Mouse (Mus musculus) ZHBTc4 (cell line): ENCODE measurements at regions not wholly inside any gene's neighbourhood (a gene's known extent, or its start where the extent isn't known, plus 50 kb on each side); places are given as distances from the start of the nearest gene placed in this dataset.
A peak's percentile ranks its signal among the peaks of the same experiment; 100 is the strongest.
"Not testable (repeated sequence)": the region's sequence is repeated elsewhere in the genome, so short reads cannot be mapped to it uniquely, and the experiment has no call there.

Experiments used
- DNase-seq: peaks from one replicate; pipeline ENCODE4 v3.0.0-alpha.2; 2011; ENCODE audit warnings: low read depth, low spot score

DNA sequence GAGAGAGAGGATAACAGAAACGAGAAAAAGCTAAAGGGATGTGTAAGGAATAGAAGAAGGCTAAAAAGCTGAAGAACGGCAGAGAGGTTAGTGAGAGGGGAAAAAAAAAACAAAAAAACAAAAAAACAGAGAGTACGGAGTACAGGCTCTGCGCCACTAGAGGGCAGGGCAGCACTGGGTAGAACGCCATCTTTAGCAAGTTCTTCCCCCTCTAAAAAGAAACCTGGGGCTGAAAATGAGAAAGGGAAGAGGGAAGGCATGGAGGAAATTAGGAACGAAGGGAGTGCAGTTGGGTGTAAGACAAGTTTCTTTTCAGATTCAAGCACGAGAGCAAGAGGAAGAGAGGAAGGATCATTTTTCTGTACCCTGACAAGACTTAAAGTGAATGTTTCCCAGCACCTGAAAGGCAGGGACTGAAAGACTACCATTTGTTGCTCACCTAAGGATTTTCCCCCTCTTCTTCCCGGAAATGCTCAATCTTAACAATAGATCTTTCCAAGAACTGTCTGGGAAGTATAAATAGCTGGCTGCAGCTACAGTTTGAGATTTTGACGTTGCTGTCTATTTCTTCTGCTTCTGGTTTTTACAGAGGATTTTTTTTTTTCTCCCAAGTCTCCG, 195.6 kb downstream of the Fam198b start:
- peak; percentile 71 for DNase-seq

- no peak for DNase-seq
These were observed 196.9 kb downstream of the Fam198b start for GRCm38 (mm10) chr3:80081210-80081609.

DNA sequence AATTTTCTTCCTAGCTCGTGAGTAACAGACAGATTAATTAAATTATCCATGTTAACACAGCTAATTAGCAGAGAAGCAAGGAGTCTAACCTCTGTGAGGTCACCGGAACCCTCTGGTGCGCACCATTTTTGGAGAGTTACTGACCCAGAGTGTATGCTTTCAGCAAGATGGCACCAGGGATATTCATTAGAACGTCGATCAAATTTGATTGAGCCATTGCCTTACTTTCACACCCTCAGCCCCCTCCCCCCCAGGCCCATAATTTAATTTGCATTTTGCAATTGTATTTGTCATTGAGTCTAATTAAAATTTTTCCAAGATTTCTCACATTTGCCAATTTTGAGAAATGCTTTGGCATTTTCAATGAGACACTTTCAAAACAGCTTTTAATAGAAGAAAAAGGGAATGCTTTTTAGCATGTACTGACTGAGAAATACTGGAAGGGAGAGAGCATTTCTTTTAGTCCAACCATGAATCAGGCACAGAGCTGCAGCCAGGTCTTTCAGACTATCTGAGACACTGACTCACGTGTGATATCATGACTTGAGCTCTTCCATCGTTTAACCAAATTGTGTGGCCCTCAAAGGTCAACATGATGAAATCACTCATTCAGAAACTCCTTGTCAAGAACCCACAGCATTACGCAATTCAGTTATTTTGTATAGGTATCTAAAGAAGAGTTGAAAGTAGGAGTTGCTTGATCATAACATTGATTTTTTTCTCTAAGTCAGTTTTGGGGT, 198.6 kb downstream of the Fam198b start:
- no peak for DNase-seq

DNA sequence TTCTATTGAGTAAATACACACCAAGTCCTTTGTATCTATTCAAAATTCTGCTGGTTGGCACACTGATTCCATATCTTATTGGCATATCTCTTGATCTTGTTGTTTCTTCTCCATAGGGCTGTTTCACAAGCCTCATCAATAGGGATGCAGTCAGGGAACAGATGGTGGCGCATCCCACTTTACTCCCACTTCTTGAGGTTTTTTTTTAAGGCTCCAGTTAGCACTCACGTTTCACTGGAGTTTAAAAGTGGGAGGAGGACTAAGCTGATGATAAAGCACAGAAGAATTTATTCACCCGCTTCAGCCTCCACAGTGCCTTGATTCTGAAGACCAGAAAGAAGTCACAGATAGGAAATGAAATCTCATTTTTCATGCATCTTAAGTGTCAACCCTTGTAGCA, 199.8 kb downstream of the Fam198b start:
- no peak for DNase-seq

GRCm38 (mm10) chr3:80099625-80100024, 215.3 kb downstream of the Fam198b start:
- DNase-seq: no peak

DNA sequence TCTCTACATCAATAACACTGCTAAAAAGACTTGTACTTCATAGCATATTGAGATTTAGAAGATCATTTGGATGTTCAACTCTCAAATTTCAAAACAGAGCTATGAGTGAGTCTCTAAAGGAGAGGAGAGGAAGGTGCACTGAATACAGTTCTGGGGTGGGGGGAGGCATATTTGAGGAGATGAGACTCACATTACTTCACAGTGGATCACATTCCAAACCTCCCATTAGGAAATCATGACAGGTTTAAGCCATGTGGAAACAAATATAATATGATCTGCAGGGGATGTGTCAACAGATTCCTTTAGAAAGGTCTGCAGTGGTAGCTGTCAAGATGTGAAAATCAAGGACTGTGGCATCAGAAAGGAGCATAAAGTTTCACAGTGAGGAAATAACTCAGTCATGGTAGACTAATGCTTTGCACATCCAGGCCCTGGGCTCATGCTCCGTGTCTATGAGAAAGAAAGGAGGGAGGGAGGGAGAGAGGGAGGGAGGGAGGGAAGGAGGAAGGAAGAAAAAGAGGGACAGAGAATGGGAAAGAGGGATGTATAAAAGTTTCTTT, 235.9 kb downstream of the Fam198b start:
- no peak for DNase-seq

GRCm38 (mm10) chr3:80123666-80124065, 239.3 kb downstream of the Fam198b start:
- DNase-seq: no peak

GRCm38 (mm10) chr3:80124621-80125020, 240.3 kb downstream of the Fam198b start:
- DNase-seq: no peak

GRCm38 (mm10) chr3:80141697-80142096, 257.4 kb downstream of the Fam198b start:
- no peak for DNase-seq

GRCm38 (mm10) chr3:80160473-80160872, 276.1 kb downstream of the Fam198b start:
- no peak for DNase-seq

DNA sequence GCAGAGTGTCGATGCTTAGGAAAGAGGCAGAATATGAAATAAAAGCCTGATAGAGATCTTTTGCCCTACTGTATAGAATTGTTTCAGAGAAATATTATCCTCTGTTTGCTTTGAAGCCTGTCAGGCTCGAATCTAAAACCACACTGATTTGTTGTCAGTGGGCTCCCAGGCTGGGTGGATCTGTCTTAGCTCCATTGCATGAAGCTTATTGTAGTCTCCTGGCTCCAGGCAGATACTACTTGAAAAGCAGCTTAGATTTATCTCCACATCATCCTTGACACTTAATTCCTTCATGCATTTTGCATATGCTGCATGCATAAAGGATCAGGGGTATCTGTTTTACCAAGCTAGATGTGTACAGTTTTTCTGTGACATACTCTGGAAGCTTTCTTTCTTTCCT, 297.4 kb downstream of the Fam198b start:
- DNase-seq: no peak

DNA sequence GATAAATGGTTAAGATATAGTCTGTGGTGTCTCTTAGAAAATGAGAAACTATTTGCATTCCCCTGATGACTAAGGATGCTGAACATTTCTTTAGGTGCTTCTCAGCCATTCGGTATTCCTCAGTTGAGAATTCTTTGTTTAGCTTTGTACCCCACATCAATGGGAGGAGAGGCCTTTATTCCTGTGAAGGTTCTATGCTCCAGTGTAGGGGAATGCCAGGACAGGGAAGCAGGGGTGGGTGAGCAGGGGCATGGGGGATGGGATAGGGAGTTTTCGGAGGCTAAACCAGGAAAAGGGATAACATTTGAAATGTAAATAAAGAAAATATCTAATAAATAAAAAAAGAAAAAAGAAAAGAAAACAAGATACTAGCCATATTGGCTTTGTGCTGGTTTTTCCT, 297.8 kb downstream of the Fam198b start:
- DNase-seq: not testable (repeated sequence)

- no peak for DNase-seq
These were observed 303.1 kb downstream of the Fam198b start for GRCm38 (mm10) chr3:80187406-80187805.

GRCm38 (mm10) chr3:80200904-80201303, 316.6 kb downstream of the Fam198b start:
- DNase-seq: no peak

- no peak for DNase-seq
These were observed 320.5 kb downstream of the Fam198b start for GRCm38 (mm10) chr3:80204821-80205220.

DNA sequence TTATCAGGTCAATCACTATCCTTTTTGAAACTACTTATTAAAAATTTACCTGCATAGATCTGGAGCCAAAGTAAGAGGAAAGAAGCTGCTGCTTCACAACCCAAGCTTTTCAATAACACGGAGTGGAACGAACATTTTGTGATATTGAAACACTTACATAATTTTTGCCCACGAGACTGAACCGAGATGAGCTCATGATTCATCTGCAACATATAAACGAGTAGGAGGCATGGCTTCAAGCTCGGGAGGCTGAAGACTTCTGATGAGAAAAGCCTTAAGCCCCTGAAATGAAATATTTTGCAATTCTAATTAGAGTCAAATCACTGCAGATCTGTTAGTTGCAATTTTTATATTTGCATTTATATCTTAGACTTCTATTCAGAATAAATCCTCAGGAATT, 321.0 kb downstream of the Fam198b start:
- DNase-seq: no peak

GRCm38 (mm10) chr3:80207022-80207421, 322.7 kb downstream of the Fam198b start:
- no peak for DNase-seq

DNA sequence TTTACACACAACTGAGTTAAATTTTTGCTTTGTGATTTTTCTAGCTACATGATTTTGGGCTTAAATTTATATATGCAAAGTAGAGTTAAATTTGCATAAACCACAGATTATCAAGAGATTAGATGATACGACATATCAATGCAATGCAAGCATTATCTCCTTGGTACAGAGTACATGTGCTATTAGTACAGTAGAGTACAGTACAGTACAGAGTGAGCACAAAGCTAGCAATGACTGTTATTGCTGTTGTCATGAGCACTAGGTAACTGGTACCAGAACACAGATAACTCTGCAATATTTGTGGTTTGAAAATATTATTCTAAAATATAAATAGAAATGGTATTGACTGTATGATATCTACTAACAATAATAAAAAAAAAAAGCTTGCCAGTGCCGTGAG, 323.7 kb downstream of the Fam198b start:
- no peak for DNase-seq

DNA sequence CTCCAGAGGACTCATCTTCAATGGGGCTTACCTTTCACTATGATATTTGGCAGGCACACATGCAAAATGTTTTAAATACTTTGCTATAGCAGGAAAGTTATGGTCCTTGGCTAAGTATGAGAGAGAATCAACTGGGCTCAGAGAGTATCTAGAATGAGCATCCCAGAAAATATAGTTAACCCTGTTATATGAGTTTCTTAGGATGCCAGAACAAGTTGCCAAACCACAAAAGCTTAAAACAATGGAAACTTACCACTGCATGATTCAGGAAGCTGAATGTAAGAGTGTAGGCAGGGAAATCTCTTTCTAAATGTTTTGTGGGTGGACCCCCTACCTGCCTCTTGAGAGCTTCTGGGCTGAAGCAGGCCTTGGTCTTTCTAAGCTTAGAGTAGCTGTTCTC, 325.3 kb downstream of the Fam198b start:
- no peak for DNase-seq

DNA sequence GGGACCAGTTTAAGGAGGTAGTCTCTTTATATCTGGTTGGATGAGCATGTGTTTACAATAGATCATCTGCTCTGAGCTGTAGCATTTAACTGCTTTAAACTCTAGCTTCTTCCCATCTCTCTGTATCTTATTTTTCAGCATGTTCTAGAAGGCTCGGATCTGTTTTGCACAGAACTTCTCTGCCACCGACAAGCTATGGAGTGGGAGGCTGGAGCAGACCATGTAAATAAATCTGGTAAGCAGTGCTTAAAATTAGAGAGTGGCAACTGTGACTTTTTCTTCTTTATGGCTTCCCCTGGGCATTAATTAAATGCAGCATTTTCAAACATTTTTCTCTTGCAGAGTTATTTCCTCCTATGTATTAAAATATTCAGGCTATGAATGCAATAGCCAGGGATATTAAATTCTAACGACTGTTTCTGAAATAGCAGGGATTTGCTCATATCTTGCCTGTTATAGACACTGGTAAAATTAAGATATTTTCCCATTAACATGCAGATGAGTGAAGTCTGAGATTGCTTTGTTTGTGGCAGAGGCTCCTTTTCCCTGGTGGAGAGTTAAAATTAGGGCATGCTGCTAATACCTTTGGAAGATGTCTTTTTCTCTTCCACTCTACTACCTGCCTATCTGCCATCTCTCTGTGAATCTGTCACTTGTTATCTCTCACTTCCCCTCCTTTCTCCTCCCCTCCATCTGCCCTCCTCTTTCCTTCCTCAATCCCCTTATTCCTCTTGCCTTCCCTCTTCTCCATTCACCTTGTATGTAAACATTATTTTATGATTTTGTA, 327.2 kb downstream of the Fam198b start:
- no peak for DNase-seq

GRCm38 (mm10) chr3:80248611-80249010, 364.3 kb downstream of the Fam198b start:
- no peak for DNase-seq

- DNase-seq: no peak
These were observed 365.6 kb downstream of the Fam198b start for GRCm38 (mm10) chr3:80249974-80250373.
